Mouse (Mus musculus) lung, postnatal 0 days (tissue): ENCODE measurements at regions not wholly inside any gene's neighbourhood (a gene's known extent, or its start where the extent isn't known, plus 50 kb on each side); places are given as distances from the start of the nearest gene placed in this dataset.

Experiments
- ATAC-seq: fragments of 200-750 bp; cut with Nextera tagmentation; 2 replicates; pipeline ENCODE4 v1.8.0; 2017; ENCODE audit warnings: moderate library complexity
- DNase-seq: peaks from one replicate; pipeline ENCODE4 v3.0.0-alpha.2; 2016; ENCODE audit warnings: low spot score
- H3K27ac ChIP-seq: fragments of 300-500 bp; sonication (generic); 2 replicates; pipeline ENCODE4 v1.5.1; 2014; ENCODE audit warnings: antibody characterized with exemption, mild to moderate bottlenecking, low read length, mixed read lengths
- H3K27me3 ChIP-seq: fragments of 300-500 bp; sonication (generic); replicated peaks from 2 replicates; pipeline ENCODE4 v1.6.1; 2014; ENCODE audit warnings: low read length, mixed read lengths; ENCODE audit not compliant: insufficient read depth
- H3K36me3 ChIP-seq: fragments of 300-500 bp; sonication (generic); 2 replicates; pipeline ENCODE4 v1.6.1; 2014; ENCODE audit warnings: low read length, mixed read lengths; ENCODE audit not compliant: insufficient read depth
- H3K4me1 ChIP-seq: fragments of 300-500 bp; sonication (generic); 2 replicates; pipeline ENCODE4 v1.6.1; 2014; ENCODE audit warnings: antibody characterized with exemption, low read depth, low read length, mixed read lengths; ENCODE audit not compliant: insufficient read depth
- H3K4me2 ChIP-seq: fragments of 300-500 bp; sonication (generic); replicated peaks from 2 replicates; pipeline ENCODE4 v1.6.1; 2014; ENCODE audit warnings: low read depth, mild to moderate bottlenecking, low read length, moderate library complexity, mixed read lengths
- H3K4me3 ChIP-seq: fragments of 300-500 bp; sonication (generic); 2 replicates; pipeline ENCODE4 v1.5.1; 2014; ENCODE audit warnings: low read depth, low read length
- H3K9ac ChIP-seq: fragments of 300-500 bp; sonication (generic); replicated peaks from 2 replicates; pipeline ENCODE4 v1.6.1; 2014; ENCODE audit warnings: low read depth, mild to moderate bottlenecking
- H3K9me3 ChIP-seq: fragments of 300-500 bp; sonication (generic); 2 replicates; pipeline ENCODE4 v1.6.1; 2016; ENCODE audit warnings: low read length, mixed read lengths
- CTCF ChIP-seq: IDR thresholded peaks from 2 replicates; pipeline ENCODE4 v1.5.1; 2016; ENCODE audit warnings: antibody characterized with exemption, mild to moderate bottlenecking
- EP300 ChIP-seq: IDR thresholded peaks from 2 replicates; pipeline ENCODE4 v1.6.1; 2016; ENCODE audit warnings: antibody characterized with exemption, mild to moderate bottlenecking, control low read depth
- WGBS: fragments of 180-500 bp; shearing (Covaris S2); extraction: QIAGEN DNeasy Blood & Tissue Kit; methylation state at CpG from one replicate; pipeline ENCODE4 v1.1.7; 2014; 5-methylcytosine and 5-hydroxymethylcytosine counted together

- no peak for ATAC-seq
- no peak for DNase-seq
- H3K4me2 ChIP-seq: no peak overlapping the region
- H3K27ac ChIP-seq: no peak overlapping the region
- no peaks in the 10 kb centered on the region for H3K36me3 ChIP-seq
- TF ChIP-seq CTCF: no peak
- H3K4me3 ChIP-seq: no peak overlapping the region
- no peaks in the 10 kb centered on the region for H3K4me1 ChIP-seq
- no peaks in the 10 kb centered on the region for H3K9me3 ChIP-seq
- 53% methylated on average over 3 of the region's 3 CpGs for WGBS
- H3K9ac ChIP-seq: no peak overlapping the region
- H3K27me3 ChIP-seq: no peaks in the 10 kb centered on the region
Measured at GRCm38 (mm10) chr12:113341046-113341445, 148.3 kb upstream of the Adam6b start.

GRCm38 (mm10) chr12:113355132-113355531 lies 134.2 kb upstream of the Adam6b start:
- no peak overlapping the region for H3K9ac ChIP-seq
- ATAC-seq (no peak), DNase-seq (no peak)
- no peak overlapping the region for H3K4me3 ChIP-seq
- H3K4me2 ChIP-seq: no peak overlapping the region
- TF ChIP-seq EP300 (no peak), CTCF (no peak)
- H3K27ac ChIP-seq: no peak overlapping the region
- H3K27me3 ChIP-seq: no peaks in the 10 kb centered on the region
- no peaks in the 10 kb centered on the region for H3K9me3 ChIP-seq
- H3K36me3 ChIP-seq: no peaks in the 10 kb centered on the region
- WGBS: 67% methylated on average over 2 of the region's 2 CpGs
- no peaks in the 10 kb centered on the region for H3K4me1 ChIP-seq

GRCm38 (mm10) chr12:113358077-113358476 lies 131.2 kb upstream of the Adam6b start:
- Histone ChIP-seq H3K9ac (no peak overlapping the region), H3K4me3 (no peak overlapping the region), H3K27me3 (no peaks in the 10 kb centered on the region), H3K4me1 (no peaks in the 10 kb centered on the region), H3K9me3 (no peaks in the 10 kb centered on the region), H3K4me2 (no peak overlapping the region), H3K36me3 (no peaks in the 10 kb centered on the region), H3K27ac (no peak overlapping the region)
- TF ChIP-seq CTCF: no peak
- TF ChIP-seq EP300: no peak
- DNase-seq (no peak), ATAC-seq (no peak)
- WGBS: 59% methylated on average over 5 of the region's 5 CpGs

- no peaks in the 10 kb centered on the region for H3K36me3 ChIP-seq
- H3K4me1 ChIP-seq: no peaks in the 10 kb centered on the region
- TF ChIP-seq EP300 (no peak), CTCF (no peak)
- no peak overlapping the region for H3K9ac ChIP-seq
- no peak overlapping the region for H3K4me3 ChIP-seq
- DNase-seq: no peak
- no peaks in the 10 kb centered on the region for H3K27me3 ChIP-seq
- no peak overlapping the region for H3K27ac ChIP-seq
- ATAC-seq: no peak
- 86% methylated on average over 7 of the region's 7 CpGs for WGBS
- H3K9me3 ChIP-seq: no peaks in the 10 kb centered on the region
- no peak overlapping the region for H3K4me2 ChIP-seq
Measured at GRCm38 (mm10) chr12:113360032-113360431, 129.3 kb upstream of the Adam6b start.

- 53% methylated on average over 2 of the region's 2 CpGs for WGBS
- TF ChIP-seq EP300 (no peak), CTCF (no peak)
Measured at GRCm38 (mm10) chr12:113362409-113363038, 126.8 kb upstream of the Adam6b start.

GRCm38 (mm10) chr12:113364023-113364422 lies 125.3 kb upstream of the Adam6b start:
- TF ChIP-seq CTCF: no peak
- TF ChIP-seq EP300: no peak
- ATAC-seq: no peak
- H3K27ac ChIP-seq: no peak overlapping the region

More at GRCm38 (mm10) chr12:113362409-113363038, 126.8 kb upstream of the Adam6b start:
- no peaks in the 10 kb centered on the region for H3K9me3 ChIP-seq
- H3K9ac ChIP-seq: no peak overlapping the region
- no peaks in the 10 kb centered on the region for H3K36me3 ChIP-seq
- no peaks in the 10 kb centered on the region for H3K27me3 ChIP-seq
- H3K27ac ChIP-seq: no peak overlapping the region
- H3K4me1 ChIP-seq: no peaks in the 10 kb centered on the region
- H3K4me3 ChIP-seq: no peak overlapping the region
- H3K4me2 ChIP-seq: no peak overlapping the region
- DNase-seq: no peak
- no peak for ATAC-seq

GRCm38 (mm10) chr12:113364437-113364836 lies 124.9 kb upstream of the Adam6b start:
- Histone ChIP-seq H3K9me3 (no peaks in the 10 kb centered on the region), H3K27ac (no peak overlapping the region), H3K36me3 (no peaks in the 10 kb centered on the region), H3K4me1 (no peaks in the 10 kb centered on the region), H3K27me3 (no peaks in the 10 kb centered on the region), H3K4me3 (no peak overlapping the region), H3K9ac (no peak overlapping the region), H3K4me2 (no peak overlapping the region)
- TF ChIP-seq CTCF: no peak
- TF ChIP-seq EP300: no peak
- DNase-seq (no peak), ATAC-seq (no peak)

More at GRCm38 (mm10) chr12:113364023-113364422, 125.3 kb upstream of the Adam6b start:
- Histone ChIP-seq H3K4me3 (no peak overlapping the region), H3K9ac (no peak overlapping the region), H3K27me3 (no peaks in the 10 kb centered on the region), H3K4me2 (no peak overlapping the region), H3K9me3 (no peaks in the 10 kb centered on the region), H3K36me3 (no peaks in the 10 kb centered on the region), H3K4me1 (no peaks in the 10 kb centered on the region)
- no peak for DNase-seq
